Mouse (Mus musculus) heart, postnatal 10 days (tissue): Measurements from ENCODE around the gene Zfp599. TPM values are rescaled to one million over a fixed set of nuclear protein-coding genes. Genes with fewer than 3 reads are reported as not detected.
A peak's percentile ranks its signal among the peaks of the same experiment; 100 is the strongest.

Experiments
- DNase-seq, 2 experiments: peaks; one replicate each; pipeline ENCODE4 v3.0.0; 2021
- intact Hi-C: fragments of 180-260 bp; cut with DNase I; formaldehyde crosslinking; loops from one replicate; pipeline ENCODE4 v1.15.1; 2025
- total RNA-seq, 2 experiments: library from RNA; stranded (reverse); gene quantifications; 2 replicates each; pipeline ENCODE4 v1.2.3; 2021

Zfp599 gene
- total RNA-seq, 2 experiments from 2014 or later, result 0.97 to 1.2 TPM

GRCm38 (mm10) chr9:22224536-22225503 lies 34.9 kb downstream of the Zfp599 start:
- peak; percentile 25 to 41 for DNase-seq
- intact Hi-C loops, result loop anchor here (2.0 to 5.0 kb wide), 2 partner anchors 68 to 82 kb away; partner anchors contain the start of genes Pigyl and Zfp810

DNA sequence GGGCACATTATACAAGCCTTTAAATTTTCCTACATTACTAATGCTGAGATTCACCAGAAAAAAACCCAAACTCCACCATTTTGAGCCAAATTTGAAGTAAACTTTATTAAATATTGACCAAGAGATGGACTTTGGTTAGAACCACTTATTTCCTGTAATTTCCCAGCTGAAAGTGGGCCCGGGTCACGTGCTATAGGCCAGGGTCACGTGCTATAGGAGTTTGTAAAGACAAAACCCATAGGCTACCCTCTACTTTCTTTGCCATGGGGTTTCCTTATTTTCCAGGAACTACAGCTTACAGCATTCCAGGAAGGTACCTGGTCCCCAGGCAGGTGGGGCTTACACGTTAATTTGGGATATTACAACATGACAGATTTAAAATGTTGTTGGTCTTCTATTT lies 35.6 kb downstream of the Zfp599 start:
- intact Hi-C loops, result loop anchor here (2.0 kb wide), 1 partner anchor 67 kb away; the partner anchor contains the start of gene Pigyl

DNA sequence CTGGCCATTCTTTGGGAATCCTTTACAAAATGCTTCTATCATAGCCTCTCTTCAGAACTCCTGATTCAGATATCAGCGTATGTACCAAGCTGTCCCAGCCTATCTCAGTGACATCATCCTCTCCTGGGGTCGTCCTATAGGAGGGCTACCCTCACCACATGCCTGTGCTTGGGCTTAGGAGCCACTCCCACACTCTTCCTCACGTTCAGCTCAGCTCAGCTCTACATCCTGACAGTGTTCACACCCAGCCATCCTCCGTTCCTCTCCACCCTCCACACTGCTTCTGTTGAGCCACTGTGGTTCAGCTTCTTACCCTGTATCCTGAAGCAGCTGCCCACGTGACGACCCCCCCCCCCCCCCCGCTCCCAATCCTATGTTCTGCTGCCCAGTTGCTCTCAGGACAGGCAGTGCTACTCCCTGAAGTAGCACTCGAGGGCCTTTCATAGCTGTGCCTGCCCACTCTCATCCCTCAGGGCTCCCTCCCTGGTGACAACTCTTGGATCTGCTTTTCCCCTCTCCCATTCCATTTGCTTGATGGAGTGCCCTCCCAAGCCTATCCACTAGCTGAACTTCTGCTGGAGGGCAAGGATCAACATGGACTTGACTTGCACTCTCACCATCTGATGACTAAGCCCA lies 41.7 kb downstream of the Zfp599 start:
- intact Hi-C loops, result no loop called here
- DNase-seq, result no peak

More for the DNA sequence above, 35.6 kb downstream of the Zfp599 start:
- no peak for DNase-seq

DNA sequence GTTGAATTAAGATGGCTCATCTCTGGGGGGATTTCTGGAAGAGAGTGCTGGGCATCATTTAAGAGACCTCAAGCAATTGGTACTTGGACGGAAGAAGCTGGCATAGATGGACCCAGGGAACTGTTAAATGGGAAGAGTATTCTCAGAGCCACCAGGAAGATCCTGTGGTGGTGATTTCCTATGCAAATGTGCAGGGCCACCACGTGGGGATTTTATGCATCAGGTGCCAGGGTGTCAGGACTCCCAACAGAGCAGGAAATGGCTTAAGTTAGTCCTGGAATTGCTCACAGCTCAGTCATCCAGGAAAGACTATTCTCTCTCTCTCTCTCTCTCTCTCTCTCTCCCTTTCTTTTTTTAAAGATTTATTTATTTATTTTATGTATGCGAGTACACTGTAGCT lies 43.0 kb downstream of the Zfp599 start:
- no peak for DNase-seq
- intact Hi-C loops, result no loop called here

DNA sequence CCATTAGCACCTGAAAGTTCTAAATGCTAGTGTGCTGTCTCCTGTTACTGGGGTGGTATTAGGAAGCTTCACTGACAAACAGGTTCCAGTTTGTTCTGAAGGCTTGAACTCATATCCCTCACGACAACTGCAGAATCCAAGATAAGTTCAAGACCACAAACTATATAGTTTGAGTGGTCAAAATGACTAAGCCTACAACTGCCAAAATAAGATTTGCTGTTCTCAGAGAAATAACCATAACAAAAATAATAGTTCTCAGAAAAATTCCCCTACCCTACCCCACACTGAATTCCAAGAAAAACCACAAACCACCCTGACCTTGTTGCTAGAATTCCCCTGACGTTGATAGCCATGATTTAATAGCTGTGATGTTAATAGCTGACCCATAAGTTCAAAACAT lies 45.1 kb downstream of the Zfp599 start:
- intact Hi-C loops, result no loop called here
- DNase-seq, result no peak

DNA sequence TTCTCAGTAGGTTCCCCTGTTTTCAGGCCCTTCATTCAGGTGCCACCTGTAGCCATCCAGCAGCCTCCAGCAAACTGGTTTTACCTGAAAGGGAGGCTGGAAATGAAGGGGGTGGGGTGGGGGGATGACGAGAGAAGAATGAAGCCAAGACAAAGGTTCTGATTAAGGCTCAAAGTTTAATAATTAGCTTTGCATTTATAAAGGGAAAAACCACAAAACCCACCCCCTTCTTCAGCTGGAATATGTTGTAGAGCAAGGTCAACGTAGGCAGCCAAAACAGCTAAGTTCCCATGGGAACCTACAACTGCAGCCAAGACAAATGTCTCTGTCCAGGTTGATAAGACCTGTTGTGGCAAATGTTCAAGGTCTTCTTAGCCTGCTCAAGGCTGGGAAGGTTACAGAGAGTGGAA lies 45.9 kb downstream of the Zfp599 start:
- peak; percentile 50 to 53 for DNase-seq

More for the DNA sequence above, 45.9 kb downstream of the Zfp599 start:
- intact Hi-C loops, result no loop called here

Other genes starting within 250 kb of the Zfp599 start
- under 1 TPM; 0.26 to 0.47 TPM for gene Elavl3, start 207.9 kb downstream of the Zfp599 start, total RNA-seq
- gene Gm49318, start 188.6 kb downstream of the Zfp599 start, total RNA-seq, result under 1 TPM in 1 of 2 experiments, not detected in 1; 0.64 TPM
- gene Zfp653, start 188.5 kb downstream of the Zfp599 start, total RNA-seq, result 1 to 10 TPM; 5.9 to 7.3 TPM
- gene Ecsit, start 174.5 kb downstream of the Zfp599 start, total RNA-seq, result 10 to 100 TPM; 79.0 to 82.6 TPM
- gene Cnn1, start 160.7 kb downstream of the Zfp599 start, total RNA-seq, result 1 to 10 TPM; 8.2 to 9.7 TPM
- 10 to 100 TPM; 43.5 to 44.0 TPM for gene Elof1, start 142.7 kb downstream of the Zfp599 start, total RNA-seq
- gene Acp5, start 124.2 kb downstream of the Zfp599 start, total RNA-seq, result 1 to 10 TPM; 1.8 to 2.8 TPM
- gene Pigyl, start 103.0 kb downstream of the Zfp599 start, total RNA-seq, result 10 to 100 TPM; 35.3 to 35.6 TPM
- gene Zfp872, start 71.8 kb downstream of the Zfp599 start, total RNA-seq, result under 1 TPM; 0.17 to 0.20 TPM
- 10 to 100 TPM; 26.9 to 35.2 TPM for gene Zfp809, start 34.2 kb downstream of the Zfp599 start, total RNA-seq
- gene Zfp810, start 47.8 kb upstream of the Zfp599 start, total RNA-seq, result 10 to 100 TPM; 12.3 to 13.9 TPM
- gene Anln, start 129.3 kb upstream of the Zfp599 start, total RNA-seq, result 10 to 100 TPM; 20.3 to 25.2 TPM
- gene 9530077C05Rik, start 151.6 kb upstream of the Zfp599 start, total RNA-seq, result under 1 TPM; 0.35 to 0.43 TPM
- not detected for gene Gm17545, start 194.4 kb upstream of the Zfp599 start, total RNA-seq
- 10 to 100 TPM; 45.4 to 45.7 TPM for gene Rp9, start 209.8 kb upstream of the Zfp599 start, total RNA-seq
- 10 to 100 TPM; 17.5 to 18.7 TPM for gene Bbs9, start 215.8 kb upstream of the Zfp599 start, total RNA-seq